Mouse (Mus musculus) embryonic facial prominence, embryonic 13.5 days (tissue): Measurements from ENCODE around the gene Mcm8. TPM values are rescaled to one million over a fixed set of nuclear protein-coding genes. Genes with fewer than 3 reads are reported as not detected.

Experiments
- ATAC-seq: fragments of 200-750 bp; cut with Nextera tagmentation; 2 replicates; pipeline ENCODE4 v1.8.0; 2017; ENCODE audit warnings: low read depth; ENCODE audit not compliant: insufficient number of reproducible peaks, insufficient read depth, low FRiP score, low TSS enrichment
- H3K27ac ChIP-seq: fragments of 300-500 bp; sonication (generic); 2 replicates; pipeline ENCODE4 v1.5.1; 2015; ENCODE audit warnings: moderate library complexity, mild to moderate bottlenecking, inconsistent platforms
- H3K27me3 ChIP-seq: fragments of 300-500 bp; sonication (generic); 2 replicates; pipeline ENCODE4 v1.6.1; 2015; ENCODE audit warnings: mild to moderate bottlenecking, inconsistent platforms
- H3K36me3 ChIP-seq: fragments of 300-500 bp; sonication (generic); 2 replicates; pipeline ENCODE4 v1.6.1; 2015; ENCODE audit warnings: mild to moderate bottlenecking, inconsistent platforms
- H3K4me1 ChIP-seq: fragments of 300-500 bp; sonication (generic); 2 replicates; pipeline ENCODE4 v1.6.1; 2015; ENCODE audit warnings: inconsistent platforms
- H3K4me2 ChIP-seq: fragments of 300-500 bp; sonication (generic); 2 replicates; pipeline ENCODE4 v1.6.1; 2015; ENCODE audit warnings: moderate library complexity, mild to moderate bottlenecking, inconsistent platforms
- H3K4me3 ChIP-seq: fragments of 300-500 bp; sonication (generic); 2 replicates; pipeline ENCODE4 v1.5.1; 2015; ENCODE audit warnings: mild to moderate bottlenecking, inconsistent platforms
- H3K9ac ChIP-seq: fragments of 300-500 bp; sonication (generic); 2 replicates; pipeline ENCODE4 v1.6.1; 2015; ENCODE audit warnings: mild to moderate bottlenecking, inconsistent platforms
- H3K9me3 ChIP-seq: fragments of 300-500 bp; sonication (generic); 2 replicates; pipeline ENCODE4 v1.6.1; 2016; ENCODE audit warnings: inconsistent platforms
- WGBS: fragments of 180-500 bp; shearing (Covaris S2); methylation state at CpG from one replicate; pipeline ENCODE4 v1.1.7; 2015; ENCODE audit warnings: mixed read lengths; 5-methylcytosine and 5-hydroxymethylcytosine counted together
- polyA plus RNA-seq: library from polyadenylated mRNA; unstranded; fragments of >200 nt; fragmentation: Nextera tagmentation; extraction: Ambion mirVana; gene quantifications from 2 replicates; pipeline ENCODE4 v1.2.1, GENCODE M21; 2015

The Mcm8 gene
- polyA plus RNA-seq, 1 experiment from 2014 or later, result 18.9 TPM

DNA sequence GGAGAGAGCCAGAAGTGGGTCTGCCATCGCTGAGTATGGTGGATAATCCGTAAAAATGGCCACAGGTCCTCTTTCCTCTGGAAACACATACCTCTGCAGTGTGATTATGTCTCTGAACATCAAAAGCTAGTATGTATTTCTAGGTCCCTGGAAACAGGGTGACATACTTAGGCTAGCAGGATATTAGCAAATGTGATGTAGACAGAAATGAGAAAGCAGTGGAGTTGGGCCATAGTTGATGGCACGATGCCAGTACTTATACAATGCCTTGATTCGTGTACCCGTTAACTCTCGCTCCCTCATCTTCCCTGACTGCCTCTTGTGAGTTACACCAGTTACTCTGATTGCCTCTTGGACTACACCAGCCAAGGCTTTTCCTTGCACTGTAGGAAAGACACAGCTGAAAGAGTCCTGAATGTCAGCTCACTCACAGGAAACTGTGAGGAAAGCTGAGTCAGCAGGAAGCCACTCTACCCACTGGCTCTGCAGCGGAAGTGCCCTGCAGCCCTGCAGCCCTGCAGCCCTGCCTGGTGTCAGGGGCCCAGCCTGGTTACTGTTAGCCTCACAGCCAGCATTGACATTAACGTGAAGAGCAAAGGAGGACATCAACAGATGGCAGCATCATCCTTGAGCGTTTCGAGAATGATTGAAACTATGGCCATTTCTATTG, 57.9 kb downstream of the Mcm8 start:
- H3K4me1 ChIP-seq, result peaks cover 1% of the 10 kb centered on the region

DNA sequence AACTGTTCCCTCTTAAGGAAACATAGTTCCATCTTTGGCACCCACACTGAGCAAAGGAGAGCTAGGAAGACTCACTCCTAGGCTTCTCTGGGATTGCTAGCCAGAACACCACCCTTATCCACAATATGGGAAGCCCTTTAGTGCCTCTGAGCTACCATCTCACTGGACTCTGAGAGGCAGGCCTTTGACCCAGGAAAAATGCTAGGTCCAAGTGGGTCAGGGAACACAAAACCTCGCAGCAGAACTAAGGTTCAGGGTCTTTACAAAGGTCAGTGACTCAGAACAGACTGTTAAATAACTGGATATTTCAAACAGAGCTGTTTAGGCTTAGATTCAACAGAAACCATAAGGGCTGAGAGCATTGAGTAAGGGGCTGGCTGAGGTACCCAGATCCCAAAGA, 61.0 kb downstream of the Mcm8 start:
- Histone ChIP-seq H3K4me1 (peaks cover 25% of the 10 kb centered on the region), H3K27ac (no peak overlapping the region), H3K4me3 (no peak overlapping the region), H3K9ac (no peak overlapping the region), H3K27me3 (peaks cover 58% of the 10 kb centered on the region), H3K36me3 (no peaks in the 10 kb centered on the region), H3K4me2 (no peak overlapping the region), H3K9me3 (no peaks in the 10 kb centered on the region)
- ATAC-seq, result no peak
- WGBS, result 57% methylated on average over 1 of the region's 1 CpGs

More for the DNA sequence above, 57.9 kb downstream of the Mcm8 start:
- Histone ChIP-seq H3K4me2 (no peak overlapping the region), H3K27me3 (peaks cover 28% of the 10 kb centered on the region), H3K27ac (no peak overlapping the region), H3K9ac (no peak overlapping the region), H3K36me3 (no peaks in the 10 kb centered on the region), H3K9me3 (no peaks in the 10 kb centered on the region), H3K4me3 (no peak overlapping the region)
- ATAC-seq, result no peak
- 84% methylated on average over 10 of the region's 10 CpGs for WGBS

DNA sequence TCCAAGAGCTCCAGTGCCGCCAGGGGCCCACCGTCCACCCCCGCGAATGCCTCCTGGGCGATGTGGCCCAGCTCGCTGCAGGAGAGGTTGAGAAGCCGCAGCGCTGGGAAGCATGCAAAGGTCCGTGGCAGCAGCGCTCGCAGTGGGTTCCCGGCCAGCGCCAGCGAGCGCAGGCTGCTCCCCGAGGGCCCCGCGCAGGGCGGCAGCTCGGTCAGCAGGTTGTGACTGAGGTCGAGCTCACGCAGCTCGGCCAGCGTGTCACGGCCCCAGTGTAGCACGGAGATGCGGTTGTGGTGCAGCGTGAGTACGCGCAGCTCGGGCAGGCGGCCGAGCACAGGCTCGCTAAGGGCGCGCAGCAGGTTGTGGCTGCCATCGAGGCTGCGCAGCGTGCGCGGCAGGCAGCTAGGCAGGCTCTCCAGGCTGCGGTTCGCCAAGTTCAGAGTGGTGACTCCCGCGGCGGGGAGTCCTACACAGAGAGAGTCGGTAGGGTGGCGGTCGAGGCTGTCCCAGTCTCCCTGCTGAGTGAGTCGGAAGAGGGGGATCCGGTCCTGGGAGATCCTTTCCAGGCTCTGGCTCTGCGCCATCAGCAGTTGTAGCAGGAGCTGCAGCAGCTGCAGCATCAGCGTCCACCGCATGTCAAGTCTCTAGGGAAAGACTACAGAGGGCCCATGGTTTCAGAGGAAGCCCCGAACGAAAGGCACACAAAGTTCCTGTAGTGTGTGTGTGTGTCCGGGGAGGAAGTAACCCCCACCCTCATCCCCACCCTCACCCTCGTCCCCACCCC, 63.5 kb downstream of the Mcm8 start:
- peaks cover 58% of the 10 kb centered on the region for H3K27me3 ChIP-seq

DNA sequence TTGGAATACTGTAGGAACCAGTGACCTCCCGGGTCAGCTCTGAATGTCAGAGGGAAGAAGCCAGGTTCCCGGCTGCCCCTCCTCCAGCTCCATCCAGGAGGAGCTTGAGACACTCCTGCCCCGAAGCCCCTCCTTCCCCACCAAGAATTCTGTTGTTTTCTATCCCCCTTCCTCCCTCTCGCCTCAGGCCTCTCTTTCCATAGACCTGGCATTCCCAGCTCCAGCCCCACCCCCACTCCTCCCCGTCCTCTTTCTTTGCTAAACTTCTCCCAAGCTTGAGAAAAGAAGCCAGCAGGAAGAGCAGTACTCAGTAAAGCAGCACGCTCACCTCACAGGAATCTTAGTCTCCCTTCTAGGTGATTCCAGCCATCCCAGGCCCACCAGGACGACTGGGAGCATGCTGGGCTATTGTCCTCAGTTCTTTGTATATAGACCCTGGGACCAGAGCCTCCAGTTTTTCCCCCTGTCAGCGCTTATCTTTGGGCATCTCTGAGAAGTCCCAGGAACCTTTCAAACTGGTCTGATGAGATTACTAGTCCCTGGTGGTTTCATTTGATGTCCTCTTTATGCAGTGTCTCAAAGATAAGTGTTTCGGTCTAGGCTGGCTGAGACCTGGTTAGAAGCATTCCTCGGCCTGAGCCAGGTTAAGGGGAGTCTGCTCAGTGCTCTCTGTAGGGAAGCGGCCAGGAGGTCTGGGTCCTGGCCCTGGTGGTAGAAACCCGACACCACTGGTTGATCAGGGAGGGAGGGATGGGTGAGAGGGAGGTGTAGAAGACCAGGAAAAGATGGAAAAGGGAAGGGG, 65.1 kb downstream of the Mcm8 start, which contains the start of gene Lrrn4:
Gene Lrrn4 (minus strand): TSS at position 48 of the 802 bp plus-strand sequence.
- Histone ChIP-seq H3K27me3 (peaks cover 54% of the 10 kb centered on the region), H3K9me3 (no peaks in the 10 kb centered on the region), H3K27ac (no peak within 1 kb of the TSS), H3K4me2 (peak within 1 kb of the TSS; percentile 99), H3K4me3 (peak within 1 kb of the TSS; percentile 56), H3K9ac (peak within 1 kb of the TSS; percentile 66), H3K36me3 (no peaks in the 10 kb centered on the region), H3K4me1 (peaks cover 25% of the 10 kb centered on the region)
- 5% methylated on average over 12 of the region's 12 CpGs for WGBS
- ATAC-seq, result 0 out of 2 replicates have a peak, but pooled peaks have one; percentile 15

More for the DNA sequence above, 63.5 kb downstream of the Mcm8 start:
- Histone ChIP-seq H3K4me1 (peaks cover 25% of the 10 kb centered on the region), H3K9ac (peak overlapping the region; percentile 66), H3K4me2 (peak overlapping the region; percentile 99), H3K36me3 (no peaks in the 10 kb centered on the region), H3K9me3 (no peaks in the 10 kb centered on the region), H3K27ac (no peak overlapping the region), H3K4me3 (peak overlapping the region; percentile 56)
- peak; percentile 62 for ATAC-seq
- under 1% methylated on average over 58 of the region's 58 CpGs for WGBS

DNA sequence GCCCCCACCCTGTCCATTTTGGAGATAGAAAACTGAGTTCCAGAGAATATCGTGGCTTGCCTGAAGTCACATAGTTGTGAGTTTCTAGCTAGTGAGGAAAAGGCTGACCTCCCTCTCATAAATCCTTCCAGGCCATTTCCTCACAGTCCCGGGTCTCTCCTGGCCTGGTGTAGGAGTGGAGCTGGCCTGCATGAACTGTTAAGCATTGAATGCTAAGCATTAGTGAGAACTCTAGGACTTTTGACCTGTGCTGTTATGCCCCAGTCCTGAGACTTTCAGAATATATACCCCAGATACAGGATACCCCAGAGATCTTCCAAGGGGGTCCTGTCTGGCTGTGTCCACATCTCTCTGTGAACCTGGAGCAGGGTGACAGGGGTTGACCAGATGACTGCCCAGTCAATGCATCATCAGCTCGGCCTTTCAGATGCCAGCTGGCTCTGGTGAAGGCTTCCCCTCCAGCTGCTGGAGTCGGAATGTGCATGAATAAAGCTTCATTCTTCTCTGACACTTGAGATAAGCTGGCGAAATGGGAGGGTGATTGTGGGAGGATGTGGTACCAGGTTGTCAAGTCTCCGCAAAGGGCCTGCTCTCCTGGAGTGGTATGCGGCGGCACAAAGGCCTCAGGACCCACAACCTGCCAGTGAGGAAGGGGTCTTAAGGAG, 68.5 kb downstream of the Mcm8 start:
- Histone ChIP-seq H3K27me3 (peaks cover 24% of the 10 kb centered on the region), H3K4me2 (no peak overlapping the region), H3K4me3 (no peak overlapping the region), H3K9me3 (no peaks in the 10 kb centered on the region), H3K9ac (no peak overlapping the region), H3K4me1 (peaks cover 17% of the 10 kb centered on the region), H3K36me3 (no peaks in the 10 kb centered on the region), H3K27ac (no peak overlapping the region)
- ATAC-seq, result no peak
- 70% methylated on average over 8 of the region's 8 CpGs for WGBS

DNA sequence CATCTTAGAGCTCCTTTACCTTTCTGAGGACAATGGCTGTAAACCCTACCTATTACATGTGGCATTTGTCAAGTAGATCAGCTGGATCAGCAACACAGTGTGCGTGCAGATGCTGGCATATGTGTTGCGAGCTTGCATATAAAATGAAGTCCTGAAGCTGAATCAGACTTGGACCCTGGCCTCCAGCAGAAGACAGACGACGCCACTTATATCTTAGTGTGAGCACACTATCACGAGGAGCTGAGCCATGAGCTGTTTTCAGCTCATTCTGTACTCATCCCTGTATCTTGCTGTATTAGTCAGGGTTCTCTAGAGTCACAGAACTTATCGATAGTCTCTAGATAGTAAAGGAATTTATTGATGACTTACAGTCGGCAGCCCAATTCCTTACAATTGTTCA, 69.4 kb downstream of the Mcm8 start:
- Histone ChIP-seq H3K9ac (no peak overlapping the region), H3K4me2 (no peak overlapping the region), H3K9me3 (no peaks in the 10 kb centered on the region), H3K27me3 (peaks cover 15% of the 10 kb centered on the region), H3K36me3 (no peaks in the 10 kb centered on the region), H3K4me1 (peaks cover 11% of the 10 kb centered on the region), H3K27ac (no peak overlapping the region), H3K4me3 (no peak overlapping the region)
- 85% methylated on average over 7 of the region's 7 CpGs for WGBS
- ATAC-seq, result no peak

Other genes with a start within 250 kb of the Mcm8 start
- 54.7 and 56.4 TPM in 2 replicates for gene Gpcpd1, start 228.4 kb upstream of the Mcm8 start, polyA plus RNA-seq
- 15.0 and 16.5 TPM in 2 replicates for gene Shld1, start 129.2 kb upstream of the Mcm8 start, polyA plus RNA-seq
- gene Chgb, start 34.9 kb upstream of the Mcm8 start, polyA plus RNA-seq, result 1.3 TPM in 2 replicates
- gene Trmt6, start 86 bp upstream of the Mcm8 start, polyA plus RNA-seq, result 35.9 and 45.1 TPM in 2 replicates
- gene Crls1, start 30.5 kb downstream of the Mcm8 start, polyA plus RNA-seq, result 10.5 and 15.6 TPM in 2 replicates
- 0.22 and 0.32 TPM in 2 replicates for gene Lrrn4, start 64.8 kb downstream of the Mcm8 start, polyA plus RNA-seq
- 24.9 and 27.0 TPM in 2 replicates for gene Fermt1, start 129.8 kb downstream of the Mcm8 start, polyA plus RNA-seq